Mouse (Mus musculus) myocyte (in vitro differentiated cells): ENCODE results near the gene Ccdc60.

ENCODE experiments used
- CEBPB ChIP-seq: IDR thresholded peaks from 2 replicates; pipeline ENCODE4 v1.6.1; 2011; ENCODE audit warnings: mild to moderate bottlenecking, moderate library complexity; ENCODE audit not compliant: poor library complexity, insufficient read depth, severe bottlenecking
- E2F4 ChIP-seq: IDR thresholded peaks from one replicate; pipeline ENCODE4 v1.6.1; 2011; ENCODE audit warnings: mild to moderate bottlenecking, control low read depth, moderate library complexity; ENCODE audit not compliant: insufficient read depth
- MAX ChIP-seq: IDR thresholded peaks from one replicate; pipeline ENCODE4 v1.6.1; 2011; ENCODE audit warnings: low read depth, mild to moderate bottlenecking, control low read depth
- MYOD1 ChIP-seq, 3 experiments: IDR thresholded peaks; one replicate each; pipeline ENCODE4 v1.6.1; 2011; ENCODE audit warnings: control low read depth in 2 of 3, low read depth in 2 of 3, mild to moderate bottlenecking in 2 of 3, moderate library complexity in 1 of 3; ENCODE audit not compliant: insufficient read length in 2 of 3, control insufficient read depth in 1 of 3
- MYOG ChIP-seq, 3 experiments: IDR thresholded peaks; one replicate each; pipeline ENCODE4 v1.6.1; 2011; ENCODE audit warnings: control low read depth in 2 of 3, low read depth in 2 of 3, mild to moderate bottlenecking in 2 of 3; ENCODE audit not compliant: insufficient read length in 2 of 3, control insufficient read depth in 1 of 3, insufficient read depth in 1 of 3
- POLR2A ChIP-seq: IDR thresholded peaks from one replicate; pipeline ENCODE4 v1.6.1; 2011; ENCODE audit warnings: low read depth, mild to moderate bottlenecking, control low read depth, moderate library complexity; ENCODE audit not compliant: insufficient read length
- POLR2AphosphoS2 ChIP-seq: IDR thresholded peaks from one replicate; pipeline ENCODE4 v1.6.1; 2011; ENCODE audit warnings: low read depth, control low read depth; ENCODE audit not compliant: insufficient read length
- REST ChIP-seq: IDR thresholded peaks from one replicate; pipeline ENCODE4 v1.6.1; 2011; ENCODE audit warnings: mild to moderate bottlenecking, control low read depth, moderate library complexity; ENCODE audit not compliant: insufficient read depth, insufficient read length
- TCF12 ChIP-seq: IDR thresholded peaks from one replicate; pipeline ENCODE4 v1.6.1; 2011; ENCODE audit warnings: mild to moderate bottlenecking, control low read depth; ENCODE audit not compliant: poor library complexity, insufficient read depth, severe bottlenecking
- TCF3 ChIP-seq: IDR thresholded peaks from one replicate; pipeline ENCODE4 v1.6.1; 2011; ENCODE audit warnings: low read depth, control low read depth; ENCODE audit not compliant: insufficient read length
- USF1 ChIP-seq: IDR thresholded peaks from one replicate; pipeline ENCODE4 v1.6.1; 2011; ENCODE audit warnings: low read depth, mild to moderate bottlenecking, control low read depth, moderate library complexity

DNA sequence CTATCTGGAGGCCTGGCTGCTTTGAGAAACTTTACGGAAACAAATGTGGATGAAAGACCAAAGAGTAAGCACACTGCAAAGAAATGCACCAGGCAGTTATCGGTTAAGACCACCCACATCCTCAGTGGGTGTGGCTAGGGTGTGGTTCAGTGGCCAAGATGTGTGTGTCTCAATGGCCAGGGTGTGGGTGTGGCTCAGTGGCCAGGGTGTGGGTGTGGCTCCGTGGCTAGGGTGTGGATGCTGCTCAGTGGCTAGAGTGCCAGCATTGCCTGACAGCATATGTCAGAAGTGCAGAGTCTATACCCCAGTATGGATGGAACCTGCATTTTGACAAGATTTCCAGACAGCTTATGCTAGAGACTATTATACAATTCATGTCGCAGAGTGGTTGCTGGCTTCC, 34.9 kb downstream of the Ccdc60 start:
- TF ChIP-seq POLR2A = no peak
- no peak for TF ChIP-seq TCF12
- no peak for TF ChIP-seq TCF3
- no peak for TF ChIP-seq CEBPB
- TF ChIP-seq MAX = no peak
- TF ChIP-seq MYOD1 (IDR thresholded peaks at IDR 0.05; ENCODE audit: control insufficient read depth in 1 of 3, insufficient read length in 2 of 3, low read depth in 2 of 3) = no peak
- TF ChIP-seq E2F4 = no peak
- no peak for TF ChIP-seq MYOG (IDR thresholded peaks at IDR 0.05; ENCODE audit: control insufficient read depth in 1 of 3, insufficient read depth in 1 of 3, insufficient read length in 2 of 3, low read depth in 2 of 3)
- TF ChIP-seq USF1 = no peak
- TF ChIP-seq POLR2AphosphoS2 = no peak
- no peak for TF ChIP-seq REST
